Mouse (Mus musculus): ENCODE results near the gene Prap1.

DNA sequence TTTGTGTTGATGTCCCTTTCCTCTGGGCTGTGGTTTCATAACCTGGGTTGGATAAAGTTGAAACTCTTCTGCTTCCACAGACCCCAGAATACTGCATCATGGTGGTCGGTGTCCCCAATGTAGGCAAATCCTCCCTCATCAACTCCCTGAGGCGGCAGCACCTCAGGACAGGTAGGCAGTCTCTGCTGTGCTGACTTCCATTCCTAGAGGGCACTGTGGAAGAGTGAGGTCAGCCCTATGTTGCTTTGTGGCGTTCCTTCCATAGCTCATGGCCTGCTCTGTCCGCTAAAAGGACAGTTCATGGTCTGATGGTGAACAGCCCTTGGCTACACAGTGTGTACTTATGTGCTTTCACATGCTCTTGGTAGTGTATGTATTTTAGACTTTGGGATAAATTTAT, 51.4 kb downstream of the Prap1 start:
- no peak for TF ChIP-seq EP300 (IDR thresholded peaks at IDR 0.05; ENCODE audit: low read depth)
- no peak for TF ChIP-seq CTCF (IDR thresholded peaks at IDR 0.05; ENCODE audit: low read depth)
